Mouse (Mus musculus) intestine, postnatal 0 days (tissue): ENCODE data around the gene Ica1l. TPM values are rescaled to one million over a fixed set of nuclear protein-coding genes. Genes with fewer than 3 reads are reported as not detected.
A peak's percentile ranks its signal among the peaks of the same experiment; 100 is the strongest.

Source experiments
- ATAC-seq: fragments of 200-750 bp; cut with Nextera tagmentation; 2 replicates; pipeline ENCODE4 v1.8.0; 2017; ENCODE audit warnings: mild to moderate bottlenecking, moderate TSS enrichment, moderate library complexity
- H3K27ac ChIP-seq: fragments of 300-500 bp; sonication (generic); 2 replicates; pipeline ENCODE4 v1.5.1; 2014; ENCODE audit warnings: mild to moderate bottlenecking, low read depth, low read length, moderate library complexity
- H3K27me3 ChIP-seq: fragments of 300-500 bp; sonication (generic); replicated peaks from 2 replicates; pipeline ENCODE4 v1.6.1; 2014; ENCODE audit warnings: low read length, mixed read lengths; ENCODE audit not compliant: control insufficient read depth, insufficient read depth
- H3K36me3 ChIP-seq: fragments of 300-500 bp; sonication (generic); 2 replicates; pipeline ENCODE4 v1.6.1; 2014; ENCODE audit warnings: mild to moderate bottlenecking, moderate library complexity; ENCODE audit not compliant: control insufficient read depth, insufficient read depth
- H3K4me1 ChIP-seq: fragments of 300-500 bp; sonication (generic); replicated peaks from 2 replicates; pipeline ENCODE4 v1.6.1; 2014; ENCODE audit warnings: antibody characterized with exemption, low read length, mixed read lengths; ENCODE audit not compliant: control insufficient read depth, insufficient read depth
- H3K4me2 ChIP-seq: fragments of 300-500 bp; sonication (generic); replicated peaks from 2 replicates; pipeline ENCODE4 v1.6.1; 2014; ENCODE audit warnings: low read depth, mild to moderate bottlenecking, moderate library complexity
- H3K4me3 ChIP-seq: fragments of 300-500 bp; sonication (generic); 2 replicates; pipeline ENCODE4 v1.5.1; 2014; ENCODE audit warnings: low read depth, low read length
- H3K9ac ChIP-seq: fragments of 300-500 bp; sonication (generic); 2 replicates; pipeline ENCODE4 v1.6.1; 2014; ENCODE audit warnings: mild to moderate bottlenecking, low read depth, low read length
- H3K9me3 ChIP-seq: fragments of 300-500 bp; sonication (generic); 2 replicates; pipeline ENCODE4 v1.6.1; 2016; ENCODE audit warnings: mixed run types; ENCODE audit not compliant: control insufficient read depth
- CTCF ChIP-seq: sonication (generic); IDR thresholded peaks from 2 replicates; pipeline ENCODE4 v1.5.1; 2016; ENCODE audit warnings: low read depth, mild to moderate bottlenecking, control low read depth, antibody characterized with exemption, moderate library complexity
- WGBS: fragments of 180-500 bp; shearing (Covaris S2); extraction: QIAGEN DNeasy Blood & Tissue Kit; methylation state at CpG from one replicate; pipeline ENCODE4 v1.1.7; 2014; 5-methylcytosine and 5-hydroxymethylcytosine counted together
- polyA plus RNA-seq: library from polyadenylated mRNA; unstranded; fragments of >200 nt; fragmentation: Nextera tagmentation; extraction: Ambion mirVana; gene quantifications from 2 replicates; pipeline ENCODE4 v1.2.1, GENCODE M21; 2015

Ica1l gene
- polyA plus RNA-seq, 1 experiment from 2014 or later, result 0.82 TPM

DNA sequence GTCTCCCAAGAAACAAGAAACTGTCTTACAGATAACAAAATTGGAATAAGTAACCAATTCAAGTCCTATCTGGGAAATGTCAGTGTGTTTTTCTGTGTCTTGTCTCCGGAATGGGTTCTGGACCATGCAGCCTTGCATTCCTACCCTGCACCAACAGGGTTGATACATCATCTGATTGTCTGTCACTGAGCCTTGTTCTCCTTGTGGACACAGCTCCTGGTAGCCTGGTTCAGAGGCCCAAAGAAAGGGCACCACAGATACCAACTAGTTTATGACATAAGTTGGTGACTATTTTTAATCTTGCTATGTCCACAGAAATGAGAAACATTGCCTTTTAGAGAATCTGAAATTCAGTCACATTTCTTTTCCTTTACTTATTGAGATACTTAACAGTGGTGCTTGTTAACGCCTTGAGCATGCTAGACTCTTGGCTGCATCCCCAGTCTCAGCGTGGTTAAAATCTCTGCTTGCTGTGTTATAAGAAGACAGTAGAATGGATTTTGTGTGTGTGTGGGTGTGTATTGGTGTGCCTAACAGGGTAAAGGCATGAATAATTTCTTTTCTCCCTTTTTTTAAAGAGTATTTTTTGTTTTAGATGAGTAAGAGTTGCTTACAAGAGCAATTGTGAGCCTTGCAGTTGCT is 55.5 kb downstream of the Ica1l start:
- Histone ChIP-seq H3K27ac (no peak overlapping the region), H3K27me3 (no peaks in the 10 kb centered on the region), H3K9ac (no peak overlapping the region), H3K4me2 (no peak overlapping the region), H3K4me3 (no peak overlapping the region), H3K4me1 (no peaks in the 10 kb centered on the region), H3K9me3 (no peaks in the 10 kb centered on the region), H3K36me3 (peaks cover 27% of the 10 kb centered on the region; the same call in 1 of the 2 replicates)
- WGBS, result 80% methylated on average over 3 of the region's 3 CpGs
- no peak for TF ChIP-seq CTCF
- no peak for ATAC-seq

- no peak overlapping the region for H3K4me2 ChIP-seq
- no peak for ATAC-seq
- peaks cover 30% of the 10 kb centered on the region for H3K36me3 ChIP-seq
- TF ChIP-seq CTCF, result no peak
- H3K27me3 ChIP-seq, result no peaks in the 10 kb centered on the region
- H3K9ac ChIP-seq, result no peak overlapping the region
- no peaks in the 10 kb centered on the region for H3K9me3 ChIP-seq
- H3K27ac ChIP-seq, result no peak overlapping the region
- no peak overlapping the region for H3K4me3 ChIP-seq
- H3K4me1 ChIP-seq, result no peaks in the 10 kb centered on the region
Observed at GRCm38 (mm10) chr1:59986626-59987025, 56.4 kb downstream of the Ica1l start.

GRCm38 (mm10) chr1:59967291-59967690 is 75.7 kb downstream of the Ica1l start:
- WGBS, result 91% methylated on average over 4 of the region's 4 CpGs
- H3K36me3 ChIP-seq, result peaks cover 22% of the 10 kb centered on the region
- no peak overlapping the region for H3K4me2 ChIP-seq
- no peaks in the 10 kb centered on the region for H3K9me3 ChIP-seq
- no peak overlapping the region for H3K27ac ChIP-seq
- no peaks in the 10 kb centered on the region for H3K4me1 ChIP-seq
- TF ChIP-seq CTCF, result peak; percentile 65
- no peak for ATAC-seq
- H3K27me3 ChIP-seq, result no peaks in the 10 kb centered on the region
- H3K9ac ChIP-seq, result no peak overlapping the region
- no peak overlapping the region for H3K4me3 ChIP-seq

DNA sequence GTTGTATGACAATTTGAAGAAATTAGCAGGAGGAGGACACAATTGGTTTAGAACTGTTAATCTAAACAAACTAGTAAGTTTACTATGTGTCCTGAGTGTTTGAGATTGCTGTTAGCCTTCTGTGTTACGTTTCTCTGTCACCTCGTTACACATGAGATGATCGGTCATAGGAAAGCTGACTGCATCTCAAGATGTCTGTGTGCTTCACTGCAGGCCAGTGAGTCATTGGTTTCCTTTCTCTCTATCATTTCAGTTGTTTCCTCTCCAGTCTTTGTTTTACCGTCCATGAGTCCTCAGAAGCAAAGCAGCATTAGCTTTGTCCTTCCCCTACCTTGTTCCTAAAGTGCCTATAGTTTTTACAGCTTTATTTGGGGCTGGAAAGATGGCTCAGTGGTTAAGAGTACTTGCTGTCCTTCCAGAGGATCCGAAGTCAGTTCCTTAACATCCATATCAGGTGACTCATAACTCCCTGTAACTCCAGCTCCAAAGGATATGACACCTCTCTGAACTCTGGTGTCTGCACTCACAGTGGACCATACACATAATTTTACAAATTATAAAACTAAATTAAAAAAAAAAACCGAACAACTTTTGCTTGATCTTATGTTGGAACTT is 76.7 kb downstream of the Ica1l start:
- no peak overlapping the region for H3K27ac ChIP-seq
- TF ChIP-seq CTCF, result no peak
- no peak for ATAC-seq
- no peaks in the 10 kb centered on the region for H3K4me1 ChIP-seq
- no peaks in the 10 kb centered on the region for H3K9me3 ChIP-seq
- H3K27me3 ChIP-seq, result no peaks in the 10 kb centered on the region
- no peak overlapping the region for H3K4me2 ChIP-seq
- no peak overlapping the region for H3K4me3 ChIP-seq
- no peak overlapping the region for H3K9ac ChIP-seq
- peaks cover 22% of the 10 kb centered on the region for H3K36me3 ChIP-seq
- WGBS, result 74% methylated on average over 6 of the region's 6 CpGs

GRCm38 (mm10) chr1:59959941-59960340 is 83.0 kb downstream of the Ica1l start:
- 83% methylated on average over 1 of the region's 1 CpGs for WGBS
- no peak for TF ChIP-seq CTCF
- no peak overlapping the region for H3K4me3 ChIP-seq

GRCm38 (mm10) chr1:59957206-59957605 is 85.8 kb downstream of the Ica1l start:
- Histone ChIP-seq H3K27me3 (no peaks in the 10 kb centered on the region), H3K4me3 (no peak overlapping the region), H3K36me3 (peaks cover 7% of the 10 kb centered on the region), H3K27ac (no peak overlapping the region), H3K9me3 (no peaks in the 10 kb centered on the region), H3K9ac (no peak overlapping the region), H3K4me2 (no peak overlapping the region), H3K4me1 (no peaks in the 10 kb centered on the region)
- ATAC-seq, result no peak
- WGBS, result 56% methylated on average over 3 of the region's 3 CpGs
- TF ChIP-seq CTCF, result no peak

More at GRCm38 (mm10) chr1:59959941-59960340, 83.0 kb downstream of the Ica1l start:
- Histone ChIP-seq H3K27ac (no peak overlapping the region), H3K9ac (no peak overlapping the region), H3K9me3 (no peaks in the 10 kb centered on the region), H3K4me2 (no peak overlapping the region), H3K4me1 (no peaks in the 10 kb centered on the region), H3K27me3 (no peaks in the 10 kb centered on the region), H3K36me3 (peaks cover 7% of the 10 kb centered on the region)
- ATAC-seq, result no peak
